Mouse (Mus musculus): ENCODE data around the gene Ctr9.

- no peak for TF ChIP-seq POLR2A (IDR thresholded peaks at IDR 0.05; ENCODE audit: insufficient read length, low read depth)
- no peak for TF ChIP-seq TCF12 (IDR thresholded peaks at IDR 0.05; ENCODE audit: insufficient read depth, poor library complexity, severe bottlenecking)
- no peak for TF ChIP-seq POLR2AphosphoS2 (IDR thresholded peaks at IDR 0.05; ENCODE audit: insufficient read length, low read depth)
- TF ChIP-seq MAX (IDR thresholded peaks at IDR 0.05; ENCODE audit: low read depth), result no peak
- no peak for TF ChIP-seq CEBPB (IDR thresholded peaks at IDR 0.05; ENCODE audit: insufficient read depth, poor library complexity, severe bottlenecking)
- no peak for TF ChIP-seq MYOD1 (IDR thresholded peaks at IDR 0.05; ENCODE audit: control insufficient read depth in 1 of 3, insufficient read length in 2 of 3, low read depth in 2 of 3)
- no peak for TF ChIP-seq E2F4 (IDR thresholded peaks at IDR 0.05; ENCODE audit: insufficient read depth)
- no peak for TF ChIP-seq USF1 (IDR thresholded peaks at IDR 0.05; ENCODE audit: low read depth)
These were observed 43.0 kb upstream of the Ctr9 start for GRCm38 (mm10) chr7:110985581-110986265.

Measured in myocyte (in vitro differentiated cells).